Mouse (Mus musculus) CH12.LX (cell line): Measurements from ENCODE around the gene Hist1h2af. TPM values are rescaled to one million over a fixed set of nuclear protein-coding genes. Genes with fewer than 3 reads are reported as not detected.

Source experiments
- DNase-seq: peaks from one replicate; pipeline ENCODE4 v3.0.0-alpha.2; 2013; ENCODE audit errors: extremely low read depth
- H3K27ac ChIP-seq: 2 replicates; pipeline ENCODE4 v1.5.1; 2012; ENCODE audit warnings: low read depth, mild to moderate bottlenecking, control low read depth, moderate library complexity; ENCODE audit not compliant: insufficient read depth
- H3K27me3 ChIP-seq: replicated peaks from 2 replicates; pipeline ENCODE3; 2012; ENCODE audit warnings: inconsistent platforms
- H3K36me3 ChIP-seq, 2 experiments: replicated peaks in 1 of 2; 2 replicates each; pipeline versions ENCODE3 to v1.6.1; 2012; ENCODE audit warnings: inconsistent platforms in 1 of 2, low read length in 1 of 2, mild to moderate bottlenecking in 1 of 2, mixed read lengths in 1 of 2, moderate library complexity in 1 of 2; ENCODE audit not compliant: control insufficient read depth in 1 of 2, insufficient read depth in 1 of 2
- H3K4me1 ChIP-seq, 2 experiments: 2 replicates each; pipeline ENCODE4 v1.6.1; 2012; ENCODE audit warnings: inconsistent platforms in 1 of 2, moderate library complexity in 1 of 2; ENCODE audit not compliant: insufficient read depth in 2 of 2, control insufficient read depth in 1 of 2
- H3K4me2 ChIP-seq: 2 replicates; pipeline ENCODE4 v1.6.1; 2012; ENCODE audit warnings: low read depth, mild to moderate bottlenecking, control low read depth; ENCODE audit not compliant: poor library complexity, insufficient read depth, severe bottlenecking
- H3K4me3 ChIP-seq, 3 experiments: fragments of 150-350 bp in 1 of 3; sonication (generic) in 1 of 3; replicated peaks in 1 of 3; 2 replicates each; pipeline versions ENCODE3 to v1.5.1; 2011 to 2012; ENCODE audit warnings: low read depth in 2 of 3, low read length in 2 of 3, mild to moderate bottlenecking in 2 of 3, moderate library complexity in 2 of 3, control low read depth in 1 of 3, improper control_type of control experiment in 1 of 3, inconsistent platforms in 1 of 3, mixed read lengths in 1 of 3; ENCODE audit not compliant: poor library complexity in 1 of 3
- H3K79me2 ChIP-seq: replicated peaks from 2 replicates; pipeline ENCODE4 v1.6.1; 2012; ENCODE audit warnings: mild to moderate bottlenecking, moderate library complexity; ENCODE audit not compliant: control insufficient read depth, poor library complexity, insufficient read depth, severe bottlenecking; ENCODE audit errors: extremely low read depth
- H3K9ac ChIP-seq: 2 replicates; pipeline ENCODE4 v1.6.1; 2012; ENCODE audit warnings: low read depth, mild to moderate bottlenecking, control low read depth, moderate library complexity; ENCODE audit not compliant: insufficient read depth
- H3K9me3 ChIP-seq: replicated peaks from 2 replicates; pipeline ENCODE3; 2012; ENCODE audit warnings: low read length, inconsistent platforms, mixed read lengths
- BHLHE40 ChIP-seq: IDR thresholded peaks from 2 replicates; pipeline ENCODE4 v1.6.1; 2011; ENCODE audit warnings: mild to moderate bottlenecking, low read depth, low read length, improper control_type of control experiment
- CHD2 ChIP-seq: IDR thresholded peaks from 2 replicates; pipeline ENCODE4 v1.6.1; 2011; ENCODE audit warnings: low read length, improper control_type of control experiment
- CTCF ChIP-seq, 2 experiments: IDR thresholded peaks in 1 of 2; conservative IDR thresholded peaks in 1 of 2; 2 replicates each; pipeline ENCODE4 v1.5.1; 2011 to 2012; ENCODE audit warnings: low read depth in 2 of 2, low read length in 2 of 2, improper control_type of control experiment in 1 of 2, inconsistent platforms in 1 of 2, mild to moderate bottlenecking in 1 of 2, moderate library complexity in 1 of 2
- E2F4 ChIP-seq: IDR thresholded peaks from 2 replicates; pipeline ENCODE4 v1.6.1; 2011; ENCODE audit warnings: low read depth, low read length, improper control_type of control experiment; ENCODE audit not compliant: insufficient replicate concordance
- ELF1 ChIP-seq: IDR thresholded peaks from 2 replicates; pipeline ENCODE4 v1.6.1; 2014; ENCODE audit warnings: low read depth, mild to moderate bottlenecking, inconsistent platforms, low read length, improper control_type of control experiment
- EP300 ChIP-seq: IDR thresholded peaks from 2 replicates; pipeline ENCODE4 v1.6.1; 2011; ENCODE audit warnings: low read length, improper control_type of control experiment
- ETS1 ChIP-seq: conservative IDR thresholded peaks from 2 replicates; pipeline ENCODE4 v1.6.1; 2012; ENCODE audit warnings: low read depth, mild to moderate bottlenecking, inconsistent platforms, low read length, improper control_type of control experiment, moderate library complexity
- GABPA ChIP-seq: IDR thresholded peaks from 2 replicates; pipeline ENCODE4 v1.6.1; 2012; ENCODE audit warnings: low read depth, low read length, improper control_type of control experiment, inconsistent platforms; ENCODE audit not compliant: insufficient replicate concordance
- HCFC1 ChIP-seq: IDR thresholded peaks from 2 replicates; pipeline ENCODE4 v1.6.1; 2012; ENCODE audit warnings: low read depth, mild to moderate bottlenecking, inconsistent platforms, low read length, improper control_type of control experiment
- JUND ChIP-seq: conservative IDR thresholded peaks from 2 replicates; pipeline ENCODE4 v1.6.1; 2011; ENCODE audit warnings: low read depth, low read length, improper control_type of control experiment
- KAT2A ChIP-seq: IDR thresholded peaks from 2 replicates; pipeline ENCODE4 v1.6.1; 2012; ENCODE audit warnings: low read length, improper control_type of control experiment, inconsistent platforms; ENCODE audit not compliant: insufficient replicate concordance
- MAFK ChIP-seq: IDR thresholded peaks from 2 replicates; pipeline ENCODE4 v1.6.1; 2011; ENCODE audit warnings: low read length, improper control_type of control experiment; ENCODE audit not compliant: insufficient replicate concordance
- MAX ChIP-seq: IDR thresholded peaks from 2 replicates; pipeline ENCODE4 v1.6.1; 2011; ENCODE audit warnings: low read length, improper control_type of control experiment
- MAZ ChIP-seq: IDR thresholded peaks from 2 replicates; pipeline ENCODE4 v1.6.1; 2012; ENCODE audit warnings: low read depth, mild to moderate bottlenecking, inconsistent platforms, low read length, improper control_type of control experiment, moderate library complexity
- MEF2A ChIP-seq: IDR thresholded peaks from 2 replicates; pipeline ENCODE4 v1.6.1; 2014; ENCODE audit warnings: low read depth, mild to moderate bottlenecking, inconsistent platforms, low read length, improper control_type of control experiment, borderline replicate concordance
- MYC ChIP-seq: IDR thresholded peaks from 2 replicates; pipeline ENCODE4 v1.6.1; 2011; ENCODE audit warnings: low read depth, mild to moderate bottlenecking, improper control_type of control experiment, low read length
- NRF1 ChIP-seq: IDR thresholded peaks from 2 replicates; pipeline ENCODE4 v1.6.1; 2014; ENCODE audit warnings: low read depth, mild to moderate bottlenecking, inconsistent platforms, low read length, improper control_type of control experiment, moderate library complexity
- POLR2AphosphoS2 ChIP-seq: IDR thresholded peaks from 2 replicates; pipeline ENCODE4 v1.6.1; 2011; ENCODE audit warnings: low read depth, low read length, improper control_type of control experiment
- RAD21 ChIP-seq: IDR thresholded peaks from 2 replicates; pipeline ENCODE4 v1.6.1; 2011; ENCODE audit warnings: low read depth, mild to moderate bottlenecking, low read length, improper control_type of control experiment, moderate library complexity
- RCOR1 ChIP-seq: conservative IDR thresholded peaks from 2 replicates; pipeline ENCODE4 v1.6.1; 2012; ENCODE audit warnings: low read depth, mild to moderate bottlenecking, inconsistent platforms, low read length, improper control_type of control experiment
- SMC3 ChIP-seq: IDR thresholded peaks from 2 replicates; pipeline ENCODE4 v1.6.1; 2011; ENCODE audit warnings: low read depth, low read length, improper control_type of control experiment
- TBP ChIP-seq: conservative IDR thresholded peaks from 2 replicates; pipeline ENCODE4 v1.6.1; 2011; ENCODE audit warnings: low read depth, low read length, improper control_type of control experiment
- TCF12 ChIP-seq: IDR thresholded peaks from 2 replicates; pipeline ENCODE4 v1.6.1; 2014; ENCODE audit warnings: low read depth, mild to moderate bottlenecking, inconsistent platforms, low read length, improper control_type of control experiment
- UBTF ChIP-seq: IDR thresholded peaks from 2 replicates; pipeline ENCODE4 v1.6.1; 2012; ENCODE audit warnings: low read depth, mild to moderate bottlenecking, inconsistent platforms, low read length, improper control_type of control experiment, moderate library complexity
- USF1 ChIP-seq: IDR thresholded peaks from 2 replicates; pipeline ENCODE4 v1.6.1; 2014; ENCODE audit warnings: low read depth, mild to moderate bottlenecking, inconsistent platforms, low read length, improper control_type of control experiment
- USF2 ChIP-seq: conservative IDR thresholded peaks from 2 replicates; pipeline ENCODE4 v1.6.1; 2011; ENCODE audit warnings: low read depth, low read length, improper control_type of control experiment
- ZC3H11A ChIP-seq: IDR thresholded peaks from 2 replicates; pipeline ENCODE4 v1.6.1; 2012; ENCODE audit warnings: low read depth, mild to moderate bottlenecking, inconsistent platforms, low read length, improper control_type of control experiment
- ZKSCAN1 ChIP-seq: IDR thresholded peaks from 2 replicates; pipeline ENCODE4 v1.6.1; 2012; ENCODE audit warnings: low read depth, inconsistent platforms, low read length, improper control_type of control experiment, borderline replicate concordance
- ZMIZ1 ChIP-seq: IDR thresholded peaks from 2 replicates; pipeline ENCODE4 v1.6.1; 2012; ENCODE audit warnings: low read depth, mild to moderate bottlenecking, inconsistent platforms, low read length, improper control_type of control experiment
- dilution Hi-C: fragments of 300-500 bp; cut with MboI; formaldehyde crosslinking; loops from 2 replicates; pipeline ENCODE4 v1.14.3; 2020; ENCODE audit warnings: low sequenced_read_pairs; ENCODE audit not compliant: extremely low pct_unique_long_range_greater_than_20kb, extremely low pct_ligation_motif_present
- in situ Hi-C: fragments of 300-500 bp; cut with MboI; formaldehyde crosslinking; loops from 3 replicates; pipeline ENCODE4 v1.14.3; 2019; ENCODE audit warnings: low sequenced_read_pairs, low pct_ligation_motif_present, low pct_unique_long_range_greater_than_20kb, mixed read lengths
- polyA plus RNA-seq: library from polyadenylated mRNA; unstranded; fragments of >175 nt; gene quantifications from 2 replicates; pipeline ENCODE4 v1.2.1, GENCODE M21; 2012; ENCODE audit warnings: low read depth; ENCODE audit not compliant: insufficient read length
- total RNA-seq, 2 experiments: library from RNA; depleted of rRNA; stranded (reverse); fragments of 300-350 nt in 1 of 2; fragments of >200 nt in 1 of 2; gene quantifications; 2 replicates each; pipeline ENCODE4 v1.2.3; 2012 to 2014

Gene Hist1h2af
- total and polyA plus RNA-seq, 3 experiments: 57.1 to 932 (median 68.6) TPM

DNA sequence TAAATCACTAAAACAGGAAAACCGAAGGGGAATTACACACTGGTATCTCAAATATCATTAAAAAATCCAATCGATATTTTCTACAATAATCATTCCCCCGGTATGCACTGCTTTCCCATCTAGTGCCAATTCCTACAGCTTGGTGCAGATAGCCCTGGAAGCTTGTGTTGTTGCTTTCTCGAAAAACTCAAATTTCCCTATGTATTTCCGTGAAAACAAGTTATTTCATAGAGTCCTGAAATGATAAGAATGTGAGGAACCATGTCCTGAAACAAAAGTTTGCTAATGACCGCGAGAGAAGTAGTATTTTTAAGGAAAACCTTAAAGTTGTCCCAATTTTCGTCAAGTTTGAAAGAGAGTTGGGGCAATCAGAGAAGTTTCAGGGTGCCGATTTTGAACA lies 20.7 kb downstream of the Hist1h2af start:
- peak overlapping the region; percentile 73 for H3K9ac ChIP-seq
- H3K4me3 ChIP-seq: no peak overlapping the region
- no peaks in the 10 kb centered on the region for H3K79me2 ChIP-seq
- H3K9me3 ChIP-seq: no peaks in the 10 kb centered on the region
- no peaks in the 10 kb centered on the region for H3K27me3 ChIP-seq
- no peak for TF ChIP-seq ETS1
- DNase-seq: no peak
- dilution Hi-C loops: no loop called here
- H3K4me1 ChIP-seq: peaks cover 4 to 28% of the 10 kb centered on the region in 2 experiments; a peak in 3 of 4 replicates
- peak overlapping the region; percentile 52; the same call in 1 of the 2 replicates for H3K27ac ChIP-seq
- in situ Hi-C loops: loop anchor here (25.0 kb wide), 1 partner anchor 1817 kb away; the partner anchor contains the start of gene Hist1h4j
- no peaks in the 10 kb centered on the region for H3K36me3 ChIP-seq
- peak overlapping the region; percentile 65 for H3K4me2 ChIP-seq

GRCm38 (mm10) chr13:23554925-23555838 lies 21.5 kb downstream of the Hist1h2af start:
- H3K79me2 ChIP-seq: no peaks in the 10 kb centered on the region
- H3K4me3 ChIP-seq: peak overlapping the region; percentile 3 to 54 (median 50)
- dilution Hi-C loops: no loop called here
- H3K27ac ChIP-seq: peak overlapping the region; percentile 83
- H3K4me1 ChIP-seq: peaks cover 4 to 28% of the 10 kb centered on the region in 2 experiments; a peak in 3 of 4 replicates
- peak; percentile 92 for DNase-seq
- no peaks in the 10 kb centered on the region for H3K9me3 ChIP-seq
- H3K27me3 ChIP-seq: no peaks in the 10 kb centered on the region
- H3K9ac ChIP-seq: peak overlapping the region; percentile 73
- in situ Hi-C loops: loop anchor here (25.0 kb wide), 1 partner anchor 1818 kb away; the partner anchor contains the start of gene Hist1h4j
- peak overlapping the region; percentile 65 for H3K4me2 ChIP-seq
- H3K36me3 ChIP-seq: no peaks in the 10 kb centered on the region
- peak; percentile 71 for TF ChIP-seq HCFC1
- peak; percentile 95 for TF ChIP-seq RCOR1
- TF ChIP-seq ZKSCAN1: no peak; the same call in 1 of the 2 replicates
- peak; percentile 97 for TF ChIP-seq UBTF
- no peak for TF ChIP-seq CTCF (conservative IDR thresholded peaks at IDR 0.05 in 1 of 2, IDR thresholded peaks at IDR 0.05 in 1 of 2; ENCODE audit: low read depth in 2 of 2, low read length in 2 of 2)
- 0 out of 2 replicates have a peak, but pooled peaks have one; percentile 4 for TF ChIP-seq BHLHE40
- no peak for TF ChIP-seq ZC3H11A
- peak; percentile 70 for TF ChIP-seq USF2
- TF ChIP-seq NRF1: 0 out of 2 replicates have a peak, but pooled peaks have one; percentile 37
- TF ChIP-seq ZMIZ1: peak; percentile 100
- TF ChIP-seq E2F4: peak; percentile 74; the same call in 1 of the 2 replicates
- TF ChIP-seq SMC3: no peak
- peak; percentile 64 for TF ChIP-seq MAZ
- peak; percentile 99 for TF ChIP-seq TBP
- no peak for TF ChIP-seq MAX
- TF ChIP-seq ETS1: peak; percentile 24; the same call in 1 of the 2 replicates
- TF ChIP-seq MAFK: no peak; the same call in 1 of the 2 replicates
- TF ChIP-seq EP300: no peak
- TF ChIP-seq POLR2AphosphoS2: peak; percentile 100
- peak; percentile 99 for TF ChIP-seq TCF12
- TF ChIP-seq USF1: no peak
- no peak; the same call in 1 of the 2 replicates for TF ChIP-seq CHD2
- no peak for TF ChIP-seq GABPA
- TF ChIP-seq MEF2A: peak; percentile 58
- no peak; the same call in 1 of the 2 replicates for TF ChIP-seq MYC
- TF ChIP-seq ELF1: 0 out of 2 replicates have a peak, but pooled peaks have one; percentile 36
- TF ChIP-seq RAD21: no peak
- TF ChIP-seq JUND: no peak; the same call in 1 of the 2 replicates
- TF ChIP-seq KAT2A: 0 out of 2 replicates have a peak, but pooled peaks have one; percentile 45
